In the genomic region with DNA sequence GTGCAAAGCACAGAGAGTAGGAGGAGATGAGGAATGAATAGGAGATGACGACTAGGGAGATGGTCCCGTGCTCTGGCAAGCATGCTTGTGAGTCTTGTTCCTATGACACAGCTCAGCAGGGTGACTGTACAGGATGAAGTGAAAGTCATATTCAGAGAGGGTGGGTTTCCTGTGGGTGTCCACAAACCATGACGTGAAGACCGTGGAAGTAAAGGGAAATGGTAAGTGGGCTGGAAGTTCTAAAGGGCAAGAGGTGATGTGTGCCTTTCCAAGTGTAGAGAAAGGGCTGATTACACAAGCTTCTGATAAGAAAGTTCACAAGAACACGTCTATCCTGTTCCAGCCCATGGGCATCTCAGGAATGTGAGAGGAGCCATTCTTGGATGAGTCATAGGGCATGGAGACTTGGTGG, we compare ENCODE assay signal across 15 mouse cellular contexts.
A peak's percentile ranks its signal among the peaks of the same experiment; 100 is the strongest.
DNase-seq lines count a peak whose midpoint lies in the region; ATAC-seq and TF ChIP-seq lines count a peak whose summit lies in the region.
"Had no signal": no experiment of that assay in that cellular context is flagged by ENCODE, and none has a peak within 500 bp of the region (broad histone marks: within the 10 kb centered on the region; RNA-seq: fewer than 3 reads in every experiment).

No protein-coding gene starts in this region.

- H3K4me1 ChIP-seq in heart, postnatal 0 days (ENCODE audit: control insufficient read depth, insufficient read depth) = peaks cover 39% of the 10 kb centered on the region
- H3K4me1 ChIP-seq in hindbrain, embryonic 13.5 days (replicated peaks) = no peaks in the 10 kb centered on the region

- WGBS in heart, postnatal 0 days = 23% methylated on average over 5 of the region's 5 CpGs
- WGBS in hindbrain, embryonic 13.5 days = 89% methylated on average over 5 of the region's 5 CpGs

- H3K36me3 ChIP-seq in heart, postnatal 0 days (replicated peaks; ENCODE audit: control insufficient read depth, insufficient read depth, low read length) = no peaks in the 10 kb centered on the region
- H3K36me3 ChIP-seq in hindbrain, embryonic 13.5 days = no peaks in the 10 kb centered on the region
- H3K36me3 ChIP-seq: heart, embryonic 13.5 days; limb, embryonic 15.5 days had no signal

- no peaks in the 10 kb centered on the region for H3K9me3 ChIP-seq in heart, postnatal 0 days (replicated peaks; ENCODE audit: control insufficient read depth, low read length)
- H3K9me3 ChIP-seq in hindbrain, embryonic 13.5 days = no peaks in the 10 kb centered on the region
- H3K9me3 ChIP-seq: heart, embryonic 13.5 days; limb, embryonic 15.5 days had no signal

- no peak for TF ChIP-seq CTCF in heart, postnatal 0 days (IDR thresholded peaks at IDR 0.05; ENCODE audit: low read depth)

- H3K4me2 ChIP-seq in heart, postnatal 0 days (ENCODE audit: low read depth, low read length) = no peak overlapping the region
- H3K4me2 ChIP-seq in hindbrain, embryonic 13.5 days = no peak overlapping the region
- H3K4me2 ChIP-seq: heart, embryonic 13.5 days; limb, embryonic 15.5 days had no signal

- no peak overlapping the region for H3K27ac ChIP-seq in heart, postnatal 0 days (ENCODE audit: low read depth)
- no peak overlapping the region for H3K27ac ChIP-seq in hindbrain, embryonic 13.5 days
- H3K27ac ChIP-seq: heart, embryonic 13.5 days; left cerebral cortex, adult 2 months; limb, embryonic 15.5 days had no signal

- no peak for TF ChIP-seq EP300 in heart, postnatal 0 days (IDR thresholded peaks at IDR 0.05; ENCODE audit: low read depth)

- H3K9ac ChIP-seq in heart, postnatal 0 days (replicated peaks; ENCODE audit: low read depth, low read length) = no peak overlapping the region
- no peak overlapping the region for H3K9ac ChIP-seq in hindbrain, embryonic 13.5 days
- H3K9ac ChIP-seq: heart, embryonic 13.5 days; limb, embryonic 15.5 days had no signal

- DNase-seq in heart, postnatal 0 days (ENCODE audit: low spot score) = peak; percentile 40
- DNase-seq in heart, adult 8-10 months (ENCODE audit: low spot score) = no peak
- DNase-seq in urinary bladder, postnatal 14 days (ENCODE audit: low spot score) = peak; percentile 22
- no peak for DNase-seq in urinary bladder, postnatal 10 days (ENCODE audit: low spot score)
- DNase-seq in embryo, embryonic 9.5 days (ENCODE audit: extremely low spot score) = no peak
- DNase-seq: adrenal gland, postnatal 14 days; kidney, postnatal 4 days; right cerebral cortex, postnatal 25 days; thymus, postnatal 4 days had no signal

- no peaks in the 10 kb centered on the region for H3K27me3 ChIP-seq in heart, postnatal 0 days (ENCODE audit: control insufficient read depth, insufficient read depth, low read length)
- H3K27me3 ChIP-seq in hindbrain, embryonic 13.5 days = no peaks in the 10 kb centered on the region
- H3K27me3 ChIP-seq: limb, embryonic 15.5 days had no signal

- no peak overlapping the region for H3K4me3 ChIP-seq in heart, postnatal 0 days (ENCODE audit: low read depth, low read length)
- H3K4me3 ChIP-seq in hindbrain, embryonic 13.5 days = no peak overlapping the region
- H3K4me3 ChIP-seq: heart, embryonic 13.5 days; left cerebral cortex, adult 2 months; limb, embryonic 15.5 days had no signal

- peak; percentile 51; the same call in 1 of the 2 replicates for ATAC-seq in heart, postnatal 0 days (ENCODE audit: insufficient read depth, low read depth)
- peak; percentile 42 to 72; a peak in 2 of 4 replicates for ATAC-seq in hematopoietic stem cell, adult 5-6 weeks (replicated peaks in 1 of 2; ENCODE audit: insufficient read depth in 1 of 2, low FRiP score in 2 of 2, low TSS enrichment in 1 of 2, low read depth in 1 of 2, poor library complexity in 2 of 2, severe bottlenecking in 2 of 2)
- no peak for ATAC-seq in hindbrain, embryonic 13.5 days (ENCODE audit: low FRiP score)
- ATAC-seq in erythroblast, adult 5-6 weeks (replicated peaks; ENCODE audit: low FRiP score, poor library complexity, severe bottlenecking) = no peak

Comparison
In these comparisons a context has a peak if more than half of its experiments do, and no peak if none do; other contexts are left out.
1. DNase-seq: peak in heart, postnatal 0 days (single experiment) and urinary bladder, postnatal 14 days (single experiment); none in heart, adult 8-10 months (single experiment), urinary bladder, postnatal 10 days (single experiment) and embryo, embryonic 9.5 days (single experiment).
2. ATAC-seq: peak in heart, postnatal 0 days (single experiment) and hematopoietic stem cell, adult 5-6 weeks (2 of 2); none in hindbrain, embryonic 13.5 days (single experiment) and erythroblast, adult 5-6 weeks (single experiment).